Mouse (Mus musculus) gonadal fat pad, adult 2 months (tissue): Measurements from ENCODE around the gene Ccdc87. TPM values are rescaled to one million over a fixed set of nuclear protein-coding genes. Genes with fewer than 3 reads are reported as not detected.
"Not testable (repeated sequence)": the region's sequence is repeated elsewhere in the genome, so short reads cannot be mapped to it uniquely, and the experiment has no call there.

Experiments
- DNase-seq: peaks from one replicate; pipeline ENCODE4 v3.0.0-alpha.2; 2012; ENCODE audit warnings: low read depth
- polyA plus RNA-seq: library from polyadenylated mRNA; depleted of rRNA; stranded (reverse); fragments of >200 nt; gene quantifications from 2 replicates; pipeline ENCODE4 v1.2.3, GENCODE M21; 2012

The Ccdc87 gene
- polyA plus RNA-seq, 1 experiment = 0.22 TPM

GRCm38 (mm10) chr19:4838526-4839140 is 533 bp upstream of the Ccdc87 start:
- no peak for DNase-seq

DNA sequence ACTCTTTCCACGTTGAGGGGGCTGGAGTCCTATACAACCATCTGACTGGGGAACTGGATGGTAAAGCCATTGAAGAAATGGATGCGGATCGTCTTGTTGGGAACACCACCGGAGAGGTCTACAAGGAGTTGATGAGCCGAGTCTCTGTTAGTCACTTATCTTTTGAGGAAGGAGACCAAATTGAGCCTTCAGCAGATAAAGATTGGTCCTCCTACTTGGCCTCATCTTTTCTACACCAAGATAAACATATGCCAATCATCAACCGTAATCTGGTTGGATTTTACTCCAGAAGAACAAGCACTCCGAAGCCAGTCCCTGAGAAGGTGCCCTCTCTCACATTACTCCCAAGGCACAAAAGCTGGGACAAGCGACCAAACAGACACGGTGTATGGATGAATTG is 1.7 kb downstream of the Ccdc87 start:
- no peak for DNase-seq

GRCm38 (mm10) chr19:4842611-4843010 is 3.4 kb downstream of the Ccdc87 start:
- no peak for DNase-seq

DNA sequence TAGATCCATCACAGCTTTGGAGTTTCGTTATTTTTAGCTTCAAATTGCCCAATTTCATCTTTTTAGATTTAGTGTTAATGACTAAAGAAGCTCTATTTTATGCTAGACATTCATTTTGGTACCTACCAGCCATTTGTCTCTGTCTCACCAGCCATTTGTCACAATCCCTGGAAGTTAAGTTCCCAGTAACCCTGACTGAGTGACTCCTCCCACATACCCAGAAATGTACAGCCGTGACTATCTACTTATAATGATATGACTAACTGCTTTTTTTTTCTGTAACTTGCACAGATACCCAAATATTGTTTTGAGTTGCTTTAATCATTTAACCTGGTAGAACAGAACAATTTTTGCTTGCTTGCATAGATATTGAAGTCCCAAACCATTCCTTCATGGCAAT is 6.7 kb downstream of the Ccdc87 start:
- DNase-seq = no peak

GRCm38 (mm10) chr19:4847490-4847889 is 8.3 kb downstream of the Ccdc87 start:
- no peak for DNase-seq

- DNase-seq = no peak
Measured at GRCm38 (mm10) chr19:4849800-4850199, 10.6 kb downstream of the Ccdc87 start.

DNA sequence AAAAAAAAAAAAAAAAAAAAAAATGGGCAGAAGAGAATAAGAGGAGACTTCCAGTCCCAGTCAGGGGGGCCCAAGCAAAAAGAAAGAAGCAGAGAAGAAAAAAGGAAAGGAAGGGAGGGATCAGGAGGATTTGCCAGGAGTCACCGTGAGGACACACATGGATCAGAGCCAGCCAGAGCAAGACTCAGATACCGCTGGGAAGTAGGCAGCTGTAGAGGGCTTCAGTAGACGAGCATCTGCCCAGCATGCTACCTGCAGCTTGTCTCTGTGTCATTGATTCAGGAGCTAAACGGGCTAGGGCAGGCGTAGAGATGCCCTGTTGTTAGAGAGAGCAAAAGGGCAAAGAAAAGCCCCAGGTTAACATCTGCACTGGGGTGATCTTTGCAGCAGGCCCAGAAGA is 11.1 kb downstream of the Ccdc87 start:
- no peak for DNase-seq

GRCm38 (mm10) chr19:4854552-4855469 is 15.6 kb downstream of the Ccdc87 start, which contains the start of gene Ctsf:
TSS of gene Ctsf (plus strand) at chr19:4855130.
- no peak for DNase-seq

DNA sequence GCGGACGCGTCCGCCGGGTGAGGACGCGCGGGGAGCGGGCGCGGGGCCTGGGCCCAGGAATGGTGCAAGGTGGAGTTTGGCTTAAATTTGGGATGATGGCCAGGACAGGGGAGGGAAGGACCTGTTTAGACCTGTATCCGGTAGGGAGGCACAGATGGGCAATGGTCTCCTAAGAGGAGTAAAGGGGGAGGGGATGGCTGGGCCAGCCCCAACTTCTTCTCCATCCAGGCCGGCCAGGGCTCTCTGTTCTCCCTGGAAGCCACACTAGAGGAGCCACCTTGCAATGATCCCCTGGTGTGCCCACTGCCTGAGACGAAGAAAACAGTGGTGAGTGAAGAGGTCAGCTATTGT is 16.3 kb downstream of the Ccdc87 start:
- DNase-seq = no peak

DNA sequence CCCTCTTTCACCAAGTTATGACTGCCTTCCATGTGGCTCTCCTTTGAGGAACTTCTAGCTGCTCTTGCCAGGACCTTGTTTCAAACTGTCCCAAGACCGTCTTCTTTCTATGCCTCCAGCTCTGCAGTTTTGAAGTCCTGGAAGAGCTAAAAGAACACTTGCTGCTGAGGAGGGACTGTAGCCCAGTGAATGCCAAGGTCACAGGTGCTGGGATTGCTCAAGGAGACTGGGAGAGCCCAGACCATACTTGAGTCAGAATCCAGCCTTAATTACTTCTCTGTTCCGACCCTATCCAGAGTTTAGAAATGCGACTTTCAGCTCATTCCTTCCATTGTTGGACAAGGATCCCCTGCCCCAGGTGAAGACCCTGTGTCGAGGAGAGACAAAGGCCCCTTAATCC is 16.8 kb downstream of the Ccdc87 start:
- no peak for DNase-seq

DNA sequence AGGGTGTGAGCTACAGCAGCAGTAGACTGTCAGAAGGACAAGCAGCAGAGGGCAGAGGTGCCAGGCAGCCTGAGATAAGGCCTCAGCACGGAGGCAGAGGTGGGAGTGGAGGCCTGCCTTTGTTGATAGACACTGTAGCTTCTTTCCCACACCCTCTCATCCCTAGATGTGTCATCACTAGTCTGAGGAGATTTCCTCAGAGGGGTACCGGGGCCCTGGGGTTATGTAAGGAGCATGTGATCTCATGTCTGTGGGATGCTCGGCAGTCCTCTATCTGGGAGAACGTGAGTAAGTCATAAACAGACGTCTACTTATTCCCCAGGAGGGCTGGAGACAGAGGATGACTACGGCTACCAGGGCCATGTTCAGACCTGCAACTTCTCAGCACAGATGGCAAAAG is 19.9 kb downstream of the Ccdc87 start:
- DNase-seq = no peak

DNA sequence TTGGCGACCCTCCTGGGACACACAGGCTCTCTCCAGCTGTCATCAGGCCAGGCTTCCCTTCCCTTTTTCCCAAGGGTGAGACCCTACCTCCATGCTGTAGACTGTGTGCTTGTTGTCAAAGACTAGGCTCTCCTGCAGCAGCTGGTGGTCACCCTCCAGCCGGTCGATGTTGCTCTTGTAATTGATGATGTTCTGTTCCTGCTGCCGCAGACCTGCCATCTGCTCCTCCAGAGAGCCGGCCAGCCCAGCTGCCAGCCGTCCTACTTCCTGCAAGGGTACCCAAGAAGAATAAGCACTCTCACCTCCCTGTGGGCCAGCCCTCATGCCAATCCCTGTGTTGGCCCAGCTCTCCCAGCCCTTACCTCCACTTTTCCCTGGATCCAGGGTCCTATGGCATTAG is 23.9 kb downstream of the Ccdc87 start:
- DNase-seq = no peak

DNA sequence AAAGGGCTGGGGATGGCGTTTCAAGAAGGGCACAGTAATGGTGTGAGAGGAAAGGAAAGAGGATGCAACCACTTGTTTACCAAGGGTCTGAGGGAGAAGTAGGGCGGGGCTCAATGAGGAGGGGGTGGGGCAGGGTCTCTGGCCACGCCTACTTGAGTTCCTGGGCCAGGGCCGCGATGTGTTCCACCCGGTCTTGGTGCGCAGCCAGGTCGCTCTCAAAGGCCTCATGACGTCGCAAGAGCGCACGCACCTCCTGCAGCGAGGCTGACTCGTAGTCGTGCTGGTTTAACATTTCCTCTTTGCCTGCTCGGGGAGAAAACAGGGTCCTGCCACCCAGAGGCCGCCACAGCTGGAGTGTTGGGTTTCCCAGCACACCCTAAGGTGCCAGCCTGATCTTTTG is 26.0 kb downstream of the Ccdc87 start:
- DNase-seq = no peak

- DNase-seq = not testable (repeated sequence)
Measured at GRCm38 (mm10) chr19:4874613-4875012, 35.4 kb downstream of the Ccdc87 start.

DNA sequence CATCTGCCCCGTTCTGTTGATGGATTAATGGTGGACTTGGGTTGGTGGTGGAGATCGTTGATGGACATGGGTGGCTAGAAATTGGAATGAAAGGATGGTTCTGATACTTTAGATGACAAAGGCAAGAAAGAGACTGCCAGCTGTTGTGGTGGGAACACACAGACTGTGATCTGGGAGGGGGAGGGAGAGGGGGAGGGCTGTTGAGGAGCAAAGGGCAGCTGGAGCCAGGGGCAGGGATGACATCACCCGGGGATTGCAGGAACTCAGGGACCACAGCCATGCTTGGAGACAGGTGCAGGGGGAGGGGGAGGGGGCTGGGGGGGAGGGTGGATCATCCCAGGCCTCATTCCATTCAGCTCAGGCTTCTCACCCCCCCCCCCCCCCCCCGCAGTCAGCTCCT is 37.1 kb downstream of the Ccdc87 start:
- no peak for DNase-seq

GRCm38 (mm10) chr19:4876755-4877154 is 37.6 kb downstream of the Ccdc87 start:
- DNase-seq = no peak

DNA sequence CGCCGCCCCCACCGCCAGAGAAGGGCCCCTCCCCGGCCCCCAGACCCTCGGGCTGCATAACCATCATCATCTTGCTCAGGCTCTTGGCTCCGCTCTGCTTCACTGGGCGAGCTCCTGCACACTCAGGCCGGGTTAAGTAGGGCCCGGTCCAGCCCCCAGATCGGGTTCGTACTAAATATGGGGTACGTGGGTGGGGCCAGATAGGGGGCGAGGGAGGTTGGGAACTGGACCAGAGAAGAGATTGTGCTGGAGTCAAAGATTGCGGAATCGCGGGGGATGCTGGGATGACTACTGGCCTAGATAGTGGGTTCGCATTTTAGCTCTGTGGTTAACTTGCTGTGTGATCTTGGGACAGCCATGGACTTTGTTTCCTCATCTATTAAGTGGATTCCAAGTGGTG is 38.6 kb downstream of the Ccdc87 start, which contains the start of gene Actn3:
Actn3 (minus strand) TSS at position 125 of the 400 bp plus-strand sequence.
- DNase-seq = no peak

DNA sequence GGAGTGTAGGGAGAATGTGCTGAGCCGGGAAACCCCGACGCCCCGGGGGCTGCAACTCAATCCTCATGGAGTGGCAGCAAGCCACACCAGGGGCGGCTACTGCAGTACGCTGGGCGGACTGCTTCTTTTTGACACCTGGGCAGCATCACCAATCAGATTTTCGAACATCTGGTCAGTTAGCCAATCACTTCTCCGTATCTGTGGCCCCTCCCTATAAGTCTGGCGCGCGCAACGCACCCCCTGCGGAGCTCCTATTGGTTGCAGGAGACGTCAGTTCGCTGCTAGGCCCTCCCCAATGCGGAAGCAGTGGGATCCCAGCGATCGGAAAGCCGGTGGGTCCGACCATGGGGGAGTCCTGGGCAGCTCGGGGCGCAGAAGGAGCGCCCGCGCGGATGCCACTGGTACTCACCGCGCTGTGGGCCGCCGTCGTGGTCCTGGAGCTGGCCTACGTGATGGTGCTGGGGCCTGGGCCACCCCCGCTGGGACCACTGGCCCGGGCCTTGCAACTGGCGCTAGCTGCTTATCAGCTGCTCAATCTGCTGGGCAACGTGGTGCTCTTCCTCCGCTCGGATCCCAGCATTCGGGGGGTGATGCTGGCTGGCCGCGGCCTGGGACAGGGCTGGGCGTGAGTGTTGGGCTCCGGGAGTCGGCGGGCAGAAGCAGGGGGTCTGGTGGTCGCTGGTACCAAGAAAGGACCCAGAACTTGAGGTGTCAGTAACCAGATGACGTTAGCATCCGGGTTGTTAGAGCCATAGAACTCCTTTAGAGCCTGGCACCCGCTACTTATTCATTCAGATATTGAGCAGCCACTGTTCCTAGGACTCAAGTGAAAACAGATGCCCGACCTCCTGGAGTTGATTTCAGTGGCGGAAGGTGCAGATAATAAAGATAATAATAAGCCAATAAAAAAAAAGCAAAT is 39.5 kb downstream of the Ccdc87 start, which contains the start of gene Zdhhc24:
Zdhhc24 (plus strand) TSS at position 264 of the 919 bp plus-strand sequence.
- DNase-seq = peak; percentile 59

DNA sequence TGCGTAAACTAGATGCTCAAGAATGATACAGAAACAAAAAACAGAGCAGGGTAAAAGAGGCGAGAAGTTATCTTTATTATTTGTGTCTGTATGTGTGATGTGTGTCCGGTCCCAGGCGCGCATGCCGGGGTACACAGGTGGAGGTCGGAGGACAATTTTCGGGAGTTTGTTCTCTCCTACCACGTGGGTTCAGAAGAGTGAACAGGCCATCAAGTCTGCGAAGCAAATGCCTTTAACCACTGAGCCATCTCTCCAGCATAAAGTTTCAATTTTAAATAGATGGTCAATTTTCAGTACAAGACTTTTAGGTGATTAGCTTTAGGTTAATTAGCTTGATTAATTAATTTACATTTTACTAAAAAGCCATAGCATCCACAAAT is 40.1 kb downstream of the Ccdc87 start:
- no peak for DNase-seq

- DNase-seq = no peak
Measured at GRCm38 (mm10) chr19:4883961-4884360, 44.8 kb downstream of the Ccdc87 start.

GRCm38 (mm10) chr19:4889791-4890190 is 50.6 kb downstream of the Ccdc87 start:
- DNase-seq = no peak

DNA sequence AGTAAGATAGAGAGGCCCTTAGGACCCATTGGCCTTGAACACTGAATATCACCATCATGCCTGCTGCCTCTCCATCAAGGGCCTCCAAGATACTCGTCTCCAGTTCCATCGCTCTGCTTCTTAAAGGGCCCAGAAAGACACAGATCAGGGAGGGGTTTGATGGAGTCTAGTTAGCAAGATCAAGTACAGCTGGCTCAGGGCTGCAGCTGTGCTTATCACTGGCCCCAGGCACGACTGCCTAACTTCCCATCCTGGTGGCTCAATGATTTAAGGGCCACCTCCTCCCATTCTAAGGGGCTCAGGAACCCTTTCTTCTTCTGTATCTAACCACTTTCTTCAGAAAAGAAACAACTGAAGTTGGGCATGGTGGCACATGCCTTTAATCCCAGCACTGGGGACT is 52.6 kb downstream of the Ccdc87 start:
- no peak for DNase-seq
